Mouse (Mus musculus) forebrain, embryonic 12.5 days (tissue): ENCODE measurements at regions not wholly inside any gene's neighbourhood (a gene's known extent, or its start where the extent isn't known, plus 50 kb on each side); places are given as distances from the start of the nearest gene placed in this dataset.

Source experiments
- ATAC-seq: fragments of 200-750 bp; cut with Nextera tagmentation; 2 replicates; pipeline ENCODE4 v1.8.0; 2017; ENCODE audit warnings: moderate TSS enrichment; ENCODE audit not compliant: low FRiP score
- H3K27ac ChIP-seq: fragments of 300-500 bp; sonication (generic); 2 replicates; pipeline ENCODE4 v1.5.1; 2016; ENCODE audit warnings: mild to moderate bottlenecking
- H3K27me3 ChIP-seq: fragments of 300-500 bp; sonication (generic); 2 replicates; pipeline ENCODE4 v1.6.1; 2016; ENCODE audit warnings: mild to moderate bottlenecking
- H3K36me3 ChIP-seq: fragments of 300-500 bp; sonication (generic); replicated peaks from 2 replicates; pipeline ENCODE4 v1.6.1; 2016; ENCODE audit warnings: mild to moderate bottlenecking
- H3K4me1 ChIP-seq: fragments of 300-500 bp; sonication (generic); 2 replicates; pipeline ENCODE4 v1.6.1; 2016
- H3K4me2 ChIP-seq: fragments of 300-500 bp; sonication (generic); 2 replicates; pipeline ENCODE4 v1.6.1; 2016; ENCODE audit warnings: mild to moderate bottlenecking, moderate library complexity
- H3K4me3 ChIP-seq: fragments of 300-500 bp; sonication (generic); replicated peaks from 2 replicates; pipeline ENCODE4 v1.5.1; 2016; ENCODE audit warnings: mild to moderate bottlenecking
- H3K9ac ChIP-seq: fragments of 300-500 bp; sonication (generic); 2 replicates; pipeline ENCODE4 v1.6.1; 2016; ENCODE audit warnings: mild to moderate bottlenecking
- H3K9me3 ChIP-seq: fragments of 300-500 bp; sonication (generic); 2 replicates; pipeline ENCODE4 v1.6.1; 2016
- WGBS: fragments of 180-500 bp; shearing (Covaris S2); methylation state at CpG from one replicate; pipeline ENCODE4 v1.1.7; 2016; 5-methylcytosine and 5-hydroxymethylcytosine counted together

GRCm38 (mm10) chr14:81957234-81957633, 1973.4 kb downstream of the Olfm4 start:
- Histone ChIP-seq H3K4me3 (no peak overlapping the region), H3K4me1 (no peaks in the 10 kb centered on the region), H3K9me3 (no peaks in the 10 kb centered on the region), H3K4me2 (no peak overlapping the region), H3K27me3 (no peaks in the 10 kb centered on the region), H3K27ac (no peak overlapping the region), H3K36me3 (no peaks in the 10 kb centered on the region), H3K9ac (no peak overlapping the region)
- ATAC-seq, result no peak

- ATAC-seq, result no peak
- Histone ChIP-seq H3K4me3 (no peak overlapping the region), H3K27me3 (no peaks in the 10 kb centered on the region), H3K9me3 (no peaks in the 10 kb centered on the region), H3K4me2 (no peak overlapping the region), H3K4me1 (no peaks in the 10 kb centered on the region), H3K27ac (no peak overlapping the region), H3K9ac (no peak overlapping the region), H3K36me3 (no peaks in the 10 kb centered on the region)
- 91% methylated on average over 4 of the region's 4 CpGs for WGBS
These were observed 2003.9 kb downstream of the Olfm4 start for GRCm38 (mm10) chr14:81987806-81988205.

GRCm38 (mm10) chr14:81988396-81988795, 2004.5 kb downstream of the Olfm4 start:
- no peak for ATAC-seq
- WGBS, result 96% methylated on average over 3 of the region's 3 CpGs
- Histone ChIP-seq H3K4me3 (no peak overlapping the region), H3K9ac (no peak overlapping the region), H3K27me3 (no peaks in the 10 kb centered on the region), H3K4me2 (no peak overlapping the region), H3K4me1 (no peaks in the 10 kb centered on the region), H3K27ac (no peak overlapping the region), H3K36me3 (no peaks in the 10 kb centered on the region), H3K9me3 (no peaks in the 10 kb centered on the region)

- ATAC-seq, result peak; percentile 64; the same call in 1 of the 2 replicates
- Histone ChIP-seq H3K27ac (no peak overlapping the region), H3K4me2 (no peak overlapping the region), H3K9me3 (no peaks in the 10 kb centered on the region), H3K27me3 (no peaks in the 10 kb centered on the region), H3K9ac (no peak overlapping the region), H3K4me3 (no peak overlapping the region), H3K36me3 (no peaks in the 10 kb centered on the region), H3K4me1 (no peaks in the 10 kb centered on the region)
- 41% methylated on average over 3 of the region's 3 CpGs for WGBS
These were observed 2018.9 kb downstream of the Olfm4 start for GRCm38 (mm10) chr14:82002790-82003189.

GRCm38 (mm10) chr14:82014726-82015125, 2030.8 kb downstream of the Olfm4 start:
- H3K9me3 ChIP-seq, result no peaks in the 10 kb centered on the region
- no peak overlapping the region for H3K9ac ChIP-seq
- no peaks in the 10 kb centered on the region for H3K36me3 ChIP-seq
- WGBS, result 96% methylated on average over 1 of the region's 1 CpGs
- H3K4me1 ChIP-seq, result no peaks in the 10 kb centered on the region
- H3K4me2 ChIP-seq, result no peak overlapping the region
- H3K27ac ChIP-seq, result no peak overlapping the region
- ATAC-seq, result no peak
- no peaks in the 10 kb centered on the region for H3K27me3 ChIP-seq
- H3K4me3 ChIP-seq, result no peak overlapping the region
